ENCODE assay signal across 10 mouse cellular contexts in genomic region chr2:157818576-157819320, GRCm38 (mm10).
DNase-seq lines count a peak whose midpoint lies in the region; ATAC-seq and TF ChIP-seq lines count a peak whose summit lies in the region.
"Had no signal": no experiment of that assay in that cellular context is flagged by ENCODE, and none has a peak within 500 bp of the region (broad histone marks: within the 10 kb centered on the region; RNA-seq: fewer than 3 reads in every experiment).

No protein-coding gene starts in this region.

- H3K27ac ChIP-seq in hindbrain, embryonic 10.5 days, result peak overlapping the region; percentile 40
- H3K27ac ChIP-seq in hindbrain, postnatal 0 days, result no peak overlapping the region
- peak overlapping the region; percentile 35; the same call in 1 of the 2 replicates for H3K27ac ChIP-seq in neural tube, embryonic 14.5 days (ENCODE audit: low read depth, low read length)
- H3K27ac ChIP-seq: macrophage had no signal

- no peak for TF ChIP-seq POLR2A in brain, embryonic 14.5 days (IDR thresholded peaks at IDR 0.05; ENCODE audit: borderline replicate concordance, extremely low read depth, insufficient read depth, insufficient read length, poor library complexity, severe bottlenecking)

- peaks cover 23% of the 10 kb centered on the region for H3K4me1 ChIP-seq in hindbrain, embryonic 10.5 days (replicated peaks)
- H3K4me1 ChIP-seq in hindbrain, postnatal 0 days (ENCODE audit: insufficient read depth, low read length), result no peaks in the 10 kb centered on the region
- peaks cover 14% of the 10 kb centered on the region; the same call in 1 of the 2 replicates for H3K4me1 ChIP-seq in neural tube, embryonic 14.5 days (ENCODE audit: control insufficient read depth, insufficient read depth, low read length)

- H3K4me3 ChIP-seq in hindbrain, embryonic 10.5 days, result no peak overlapping the region
- no peak overlapping the region for H3K4me3 ChIP-seq in hindbrain, postnatal 0 days (ENCODE audit: low read length)
- no peak overlapping the region for H3K4me3 ChIP-seq in neural tube, embryonic 14.5 days (ENCODE audit: low read depth, low read length)

- no peak overlapping the region for H3K9ac ChIP-seq in hindbrain, postnatal 0 days (replicated peaks; ENCODE audit: low read length)
- no peak overlapping the region for H3K9ac ChIP-seq in neural tube, embryonic 14.5 days (replicated peaks; ENCODE audit: low read depth, low read length)

- no peaks in the 10 kb centered on the region for H3K27me3 ChIP-seq in hindbrain, embryonic 10.5 days (ENCODE audit: insufficient read depth, poor library complexity, severe bottlenecking)
- H3K27me3 ChIP-seq in hindbrain, postnatal 0 days (ENCODE audit: insufficient read depth, low read length), result no peaks in the 10 kb centered on the region
- H3K27me3 ChIP-seq in neural tube, embryonic 14.5 days (ENCODE audit: control insufficient read depth, insufficient read depth, low read length), result no peaks in the 10 kb centered on the region

- WGBS in hindbrain, embryonic 10.5 days, result 87% methylated on average over 15 of the region's 15 CpGs
- WGBS in hindbrain, postnatal 0 days, result 69% methylated on average over 15 of the region's 15 CpGs
- 66% methylated on average over 15 of the region's 15 CpGs for WGBS in neural tube, embryonic 14.5 days

- DNase-seq in hindbrain, embryonic 10.5 days (ENCODE audit: low spot score), result no peak
- no peak for DNase-seq in hindbrain, postnatal 0 days (ENCODE audit: low spot score)
- peak; percentile 27 for DNase-seq in brain, embryonic 14.5 days (ENCODE audit: low read depth)
- DNase-seq in heart, postnatal 14 days, result peak; percentile 14 to 25
- no peak for DNase-seq in c-Kit-positive CD71-positive TER-119-positive erythroid progenitor cells, embryonic 14.5 days (ENCODE audit: low spot score)
- DNase-seq: cerebellum, adult 11 months; right cerebral cortex, postnatal 4 days had no signal

- peaks cover 47% of the 10 kb centered on the region for H3K36me3 ChIP-seq in hindbrain, embryonic 10.5 days
- no peaks in the 10 kb centered on the region for H3K36me3 ChIP-seq in hindbrain, postnatal 0 days (ENCODE audit: insufficient read depth, low read length)
- H3K36me3 ChIP-seq in neural tube, embryonic 14.5 days (ENCODE audit: control insufficient read depth, insufficient read depth, low read length), result 0 out of 2 replicates have a peak, but pooled peaks cover 4% of the 10 kb centered on the region

- intact Hi-C loops in heart, postnatal 14 days (cut with DNase I), result no loop called here

- TF ChIP-seq CTCF in hindbrain, postnatal 0 days (IDR thresholded peaks at IDR 0.05; ENCODE audit: low read depth), result no peak
- TF ChIP-seq CTCF in brain, embryonic 14.5 days (IDR thresholded peaks at IDR 0.05; ENCODE audit: borderline replicate concordance, extremely low read depth, insufficient read depth, insufficient read length), result no peak

- no peaks in the 10 kb centered on the region for H3K9me3 ChIP-seq in hindbrain, embryonic 10.5 days
- H3K9me3 ChIP-seq in hindbrain, postnatal 0 days (ENCODE audit: low read length), result no peaks in the 10 kb centered on the region
- no peaks in the 10 kb centered on the region for H3K9me3 ChIP-seq in neural tube, embryonic 14.5 days (ENCODE audit: control insufficient read depth, low read length)

- no peak for ATAC-seq in hindbrain, postnatal 0 days
- ATAC-seq in neural tube, embryonic 14.5 days (ENCODE audit: low read depth), result no peak
- ATAC-seq in inflammation-experienced regulatory T-cells, adult 6 months, result no peak

- no peak overlapping the region for H3K4me2 ChIP-seq in hindbrain, postnatal 0 days (ENCODE audit: low read depth, low read length)
- no peak overlapping the region for H3K4me2 ChIP-seq in neural tube, embryonic 14.5 days (ENCODE audit: low read depth, low read length)

Comparison
In these comparisons a context has a peak if more than half of its experiments do, and no peak if none do; other contexts are left out.
1. DNase-seq: peak in brain, embryonic 14.5 days (single experiment) and heart, postnatal 14 days (2 of 2); none in hindbrain, embryonic 10.5 days (single experiment), hindbrain, postnatal 0 days (single experiment) and c-Kit-positive CD71-positive TER-119-positive erythroid progenitor cells, embryonic 14.5 days (single experiment).